Mouse (Mus musculus) intestine, embryonic 16.5 days (tissue): Measurements from ENCODE around the gene Gdnf. TPM values are rescaled to one million over a fixed set of nuclear protein-coding genes. Genes with fewer than 3 reads are reported as not detected.
A peak's percentile ranks its signal among the peaks of the same experiment; 100 is the strongest.

ENCODE experiments used
- ATAC-seq: fragments of 200-750 bp; cut with Nextera tagmentation; 2 replicates; pipeline ENCODE4 v1.8.0; 2017; ENCODE audit warnings: moderate TSS enrichment, moderate library complexity
- H3K27ac ChIP-seq: fragments of 300-500 bp; sonication (generic); 2 replicates; pipeline ENCODE4 v1.5.1; 2014; ENCODE audit warnings: mild to moderate bottlenecking, low read length
- H3K27me3 ChIP-seq: fragments of 300-500 bp; sonication (generic); replicated peaks from 2 replicates; pipeline ENCODE4 v1.6.1; 2014; ENCODE audit warnings: low read length, control low read depth, mixed read lengths; ENCODE audit not compliant: control insufficient read depth, insufficient read depth
- H3K36me3 ChIP-seq: fragments of 300-500 bp; sonication (generic); 2 replicates; pipeline ENCODE4 v1.6.1; 2014; ENCODE audit warnings: low read length, control low read depth; ENCODE audit not compliant: control insufficient read depth, insufficient read depth
- H3K4me1 ChIP-seq: fragments of 300-500 bp; sonication (generic); 2 replicates; pipeline ENCODE4 v1.6.1; 2014; ENCODE audit warnings: low read length, control low read depth, mixed read lengths; ENCODE audit not compliant: control insufficient read depth, insufficient read depth
- H3K4me2 ChIP-seq: fragments of 300-500 bp; sonication (generic); 2 replicates; pipeline ENCODE4 v1.6.1; 2014; ENCODE audit warnings: low read depth, low read length, control low read depth
- H3K4me3 ChIP-seq: fragments of 300-500 bp; sonication (generic); 2 replicates; pipeline ENCODE4 v1.5.1; 2014; ENCODE audit warnings: mild to moderate bottlenecking, low read length
- H3K9ac ChIP-seq: fragments of 300-500 bp; sonication (generic); 2 replicates; pipeline ENCODE4 v1.6.1; 2014; ENCODE audit warnings: low read depth, low read length
- H3K9me3 ChIP-seq: fragments of 300-500 bp; sonication (generic); 2 replicates; pipeline ENCODE4 v1.6.1; 2016; ENCODE audit warnings: low read length, control low read depth; ENCODE audit not compliant: control insufficient read depth
- WGBS: fragments of 180-500 bp; shearing (Covaris S2); extraction: QIAGEN DNeasy Blood & Tissue Kit; methylation state at CpG from one replicate; pipeline ENCODE4 v1.1.7; 2014; 5-methylcytosine and 5-hydroxymethylcytosine counted together
- polyA plus RNA-seq: library from polyadenylated mRNA; unstranded; fragments of >200 nt; fragmentation: Nextera tagmentation; extraction: Ambion mirVana; gene quantifications from 2 replicates; pipeline ENCODE4 v1.2.1, GENCODE M21; 2015

Gene Gdnf
- polyA plus RNA-seq, result 1.3 and 1.4 TPM in 2 replicates

DNA sequence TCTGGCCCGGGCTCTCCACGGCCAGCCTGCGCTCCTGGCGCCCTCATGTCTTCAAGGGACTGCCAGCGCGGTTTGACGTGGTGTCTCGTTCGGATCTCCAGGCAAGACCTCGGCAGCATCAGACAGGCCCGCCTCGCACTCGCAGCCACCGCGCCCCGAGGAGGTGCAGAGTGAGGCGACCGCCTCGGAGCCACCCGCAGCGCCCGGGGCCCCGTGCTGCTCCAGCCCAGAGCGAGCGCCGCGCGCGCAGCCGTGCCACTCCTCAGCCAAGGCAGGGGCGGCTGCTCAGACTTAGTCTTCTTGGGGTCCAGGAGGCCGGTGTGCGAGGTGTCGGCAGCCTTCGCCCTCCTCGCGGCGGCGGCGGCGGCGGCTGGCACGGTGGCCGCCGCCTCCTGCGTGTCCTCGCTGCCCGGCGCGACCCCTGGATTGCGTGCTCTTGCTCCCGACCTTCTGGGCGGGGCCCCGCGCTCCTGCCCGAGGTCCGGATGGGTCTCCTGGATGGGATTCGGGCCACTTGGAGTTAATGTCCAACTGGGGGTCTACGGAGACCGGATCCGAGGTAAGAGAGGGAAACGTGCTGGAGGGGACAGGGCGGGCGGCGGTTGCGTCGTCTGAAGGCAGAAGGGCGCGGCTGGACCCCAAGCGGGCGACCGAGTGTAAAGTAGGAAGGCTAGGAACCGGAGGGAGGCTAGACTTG lies at the start of gene Gdnf:
Gdnf (plus strand) TSS at position 291 of the 697 bp plus-strand sequence.
- Histone ChIP-seq H3K4me1 (peaks cover 13% of the 10 kb centered on the region), H3K4me2 (peak within 1 kb of the TSS; percentile 93), H3K9ac (peak within 1 kb of the TSS; percentile 78), H3K4me3 (peak within 1 kb of the TSS; percentile 66), H3K9me3 (no peaks in the 10 kb centered on the region), H3K27me3 (peaks cover 41% of the 10 kb centered on the region), H3K36me3 (no peaks in the 10 kb centered on the region), H3K27ac (peak within 1 kb of the TSS; percentile 77)
- under 1% methylated on average over 71 of the region's 73 CpGs for WGBS
- ATAC-seq, result peak; percentile 29; the same call in 1 of the 2 replicates

DNA sequence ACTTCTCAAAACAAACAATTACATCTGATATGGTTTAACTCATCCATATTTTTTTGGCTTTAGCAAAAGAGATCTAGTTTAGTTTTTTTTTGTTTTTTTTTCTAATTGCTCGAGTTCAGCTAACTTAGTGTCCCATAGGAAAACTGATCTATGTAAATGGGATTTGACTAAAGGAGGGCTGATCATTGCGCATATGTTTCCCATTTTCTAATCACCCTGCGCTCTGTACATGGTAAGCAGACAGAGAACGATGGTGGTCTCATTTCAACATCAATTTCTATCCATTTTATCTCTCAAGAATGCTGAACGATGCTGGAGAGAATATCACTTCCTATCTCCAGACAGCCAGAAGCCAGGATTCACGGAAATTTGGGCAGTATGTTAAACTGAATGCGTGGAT lies 43.5 kb upstream of the Gdnf start:
- WGBS, result 87% methylated on average over 7 of the region's 7 CpGs
- no peaks in the 10 kb centered on the region for H3K4me1 ChIP-seq
- no peak overlapping the region for H3K4me3 ChIP-seq
- no peaks in the 10 kb centered on the region for H3K27me3 ChIP-seq
- no peaks in the 10 kb centered on the region for H3K9me3 ChIP-seq
- H3K36me3 ChIP-seq, result no peaks in the 10 kb centered on the region
- no peak overlapping the region for H3K27ac ChIP-seq
- no peak overlapping the region for H3K4me2 ChIP-seq
- no peak for ATAC-seq
- H3K9ac ChIP-seq, result no peak overlapping the region

DNA sequence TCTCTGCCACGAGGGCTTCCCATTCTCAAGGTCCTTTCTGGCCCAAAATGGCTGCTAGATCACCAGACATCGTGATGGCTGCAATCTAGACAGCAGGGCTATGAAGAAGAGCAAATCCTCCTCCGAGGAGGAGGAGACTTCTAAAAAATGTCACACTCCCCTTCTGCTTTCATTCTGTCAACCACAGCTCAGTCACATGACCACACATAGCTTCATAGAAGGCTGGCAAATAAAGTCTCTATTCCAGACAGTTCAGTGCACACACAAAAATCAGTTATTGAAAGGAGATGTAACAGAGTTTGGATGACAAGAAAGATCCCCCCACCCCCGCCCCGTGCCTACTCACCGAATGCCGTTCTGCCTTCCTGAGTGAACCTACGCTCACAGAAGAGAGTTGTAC lies 37.7 kb upstream of the Gdnf start:
- H3K4me1 ChIP-seq, result no peaks in the 10 kb centered on the region
- no peak overlapping the region for H3K9ac ChIP-seq
- no peaks in the 10 kb centered on the region for H3K36me3 ChIP-seq
- WGBS, result 91% methylated on average over 8 of the region's 8 CpGs
- H3K27ac ChIP-seq, result no peak overlapping the region
- ATAC-seq, result no peak
- no peak overlapping the region for H3K4me2 ChIP-seq
- H3K4me3 ChIP-seq, result no peak overlapping the region
- no peaks in the 10 kb centered on the region for H3K27me3 ChIP-seq
- no peaks in the 10 kb centered on the region for H3K9me3 ChIP-seq

DNA sequence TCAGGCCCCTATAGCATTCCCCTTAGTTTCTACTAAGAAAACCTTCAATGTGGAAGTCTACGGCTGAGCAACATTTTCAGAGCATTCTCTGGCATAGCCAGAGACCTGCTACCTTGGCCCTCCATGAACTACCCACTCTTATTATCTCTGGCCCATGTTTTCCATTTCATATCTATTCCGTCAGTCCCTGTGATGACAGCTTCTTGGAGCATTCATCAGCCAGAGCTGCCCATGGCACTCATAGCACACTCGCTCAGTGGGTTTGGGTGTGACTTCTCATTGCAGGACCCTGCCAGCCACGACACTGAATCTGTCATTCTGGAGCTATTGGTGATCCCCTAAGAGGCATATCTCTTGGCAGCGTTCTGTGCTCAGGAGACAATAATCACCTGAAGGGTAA lies 29.1 kb upstream of the Gdnf start:
- Histone ChIP-seq H3K4me1 (no peaks in the 10 kb centered on the region), H3K36me3 (no peaks in the 10 kb centered on the region), H3K4me2 (no peak overlapping the region), H3K9ac (no peak overlapping the region), H3K9me3 (no peaks in the 10 kb centered on the region), H3K27ac (no peak overlapping the region), H3K27me3 (no peaks in the 10 kb centered on the region), H3K4me3 (no peak overlapping the region)
- no peak for ATAC-seq
- 85% methylated on average over 5 of the region's 5 CpGs for WGBS

DNA sequence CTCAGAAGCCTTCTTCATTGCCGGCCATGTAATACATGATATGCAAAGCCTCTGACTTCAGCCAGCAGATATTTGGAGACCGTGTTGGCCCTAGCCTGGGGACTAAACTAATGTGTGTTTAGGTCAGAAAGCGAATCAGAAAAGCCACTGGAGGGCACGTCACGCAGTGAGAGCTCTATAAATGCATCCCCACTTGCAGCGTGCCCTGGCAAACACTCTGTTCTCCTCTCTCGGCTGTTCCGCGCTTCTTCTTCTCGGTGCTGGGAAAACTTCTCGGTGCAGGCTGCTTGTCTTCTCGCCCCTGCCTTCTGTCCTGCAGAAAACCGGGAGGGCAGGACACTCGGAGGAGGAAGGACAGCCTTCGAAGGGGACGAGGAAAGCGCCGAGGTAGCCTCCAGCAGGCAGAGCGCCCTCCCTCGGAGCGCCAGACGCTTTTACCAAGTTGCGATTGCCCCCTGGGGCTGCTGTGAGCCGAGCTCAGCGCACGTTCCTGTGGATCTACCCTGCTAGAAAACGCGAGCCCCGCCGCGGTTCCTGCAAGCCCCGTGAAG lies 730 bp upstream of the Gdnf start:
- WGBS, result under 1% methylated on average over 32 of the region's 32 CpGs
- peak; percentile 47 for ATAC-seq
- Histone ChIP-seq H3K4me2 (peak overlapping the region; percentile 93), H3K27me3 (peaks cover 36% of the 10 kb centered on the region), H3K4me1 (peaks cover 5% of the 10 kb centered on the region), H3K36me3 (no peaks in the 10 kb centered on the region), H3K4me3 (peak overlapping the region; percentile 66), H3K9ac (peak overlapping the region; percentile 78), H3K27ac (peak overlapping the region; percentile 77), H3K9me3 (no peaks in the 10 kb centered on the region)

DNA sequence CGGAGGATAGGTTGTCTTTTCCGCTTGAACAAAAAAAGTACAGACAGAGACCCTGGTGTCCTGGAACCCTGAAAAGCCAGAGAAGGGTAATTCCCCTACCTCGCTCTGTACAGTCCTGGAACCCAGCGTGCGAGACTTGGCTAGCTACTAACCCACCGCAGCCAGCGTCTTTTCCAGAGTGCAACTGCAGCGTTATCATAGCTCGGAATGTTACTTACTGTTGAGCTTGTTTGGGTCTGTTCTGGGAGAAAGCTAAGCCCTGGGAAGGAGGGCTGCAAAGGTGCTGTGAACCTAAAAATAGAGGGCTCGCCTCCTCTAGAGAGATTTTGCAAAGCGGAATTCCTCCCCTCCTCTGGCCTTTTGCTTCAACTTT lies 593 bp downstream of the Gdnf start:
- H3K27ac ChIP-seq, result peak overlapping the region; percentile 77
- peak overlapping the region; percentile 66 for H3K4me3 ChIP-seq
- H3K9me3 ChIP-seq, result no peaks in the 10 kb centered on the region
- H3K9ac ChIP-seq, result peak overlapping the region; percentile 78
- WGBS, result 3% methylated on average over 11 of the region's 11 CpGs
- H3K4me1 ChIP-seq, result peaks cover 15% of the 10 kb centered on the region
- H3K27me3 ChIP-seq, result peaks cover 46% of the 10 kb centered on the region
- no peak for ATAC-seq
- peak overlapping the region; percentile 93 for H3K4me2 ChIP-seq
- H3K36me3 ChIP-seq, result no peaks in the 10 kb centered on the region

DNA sequence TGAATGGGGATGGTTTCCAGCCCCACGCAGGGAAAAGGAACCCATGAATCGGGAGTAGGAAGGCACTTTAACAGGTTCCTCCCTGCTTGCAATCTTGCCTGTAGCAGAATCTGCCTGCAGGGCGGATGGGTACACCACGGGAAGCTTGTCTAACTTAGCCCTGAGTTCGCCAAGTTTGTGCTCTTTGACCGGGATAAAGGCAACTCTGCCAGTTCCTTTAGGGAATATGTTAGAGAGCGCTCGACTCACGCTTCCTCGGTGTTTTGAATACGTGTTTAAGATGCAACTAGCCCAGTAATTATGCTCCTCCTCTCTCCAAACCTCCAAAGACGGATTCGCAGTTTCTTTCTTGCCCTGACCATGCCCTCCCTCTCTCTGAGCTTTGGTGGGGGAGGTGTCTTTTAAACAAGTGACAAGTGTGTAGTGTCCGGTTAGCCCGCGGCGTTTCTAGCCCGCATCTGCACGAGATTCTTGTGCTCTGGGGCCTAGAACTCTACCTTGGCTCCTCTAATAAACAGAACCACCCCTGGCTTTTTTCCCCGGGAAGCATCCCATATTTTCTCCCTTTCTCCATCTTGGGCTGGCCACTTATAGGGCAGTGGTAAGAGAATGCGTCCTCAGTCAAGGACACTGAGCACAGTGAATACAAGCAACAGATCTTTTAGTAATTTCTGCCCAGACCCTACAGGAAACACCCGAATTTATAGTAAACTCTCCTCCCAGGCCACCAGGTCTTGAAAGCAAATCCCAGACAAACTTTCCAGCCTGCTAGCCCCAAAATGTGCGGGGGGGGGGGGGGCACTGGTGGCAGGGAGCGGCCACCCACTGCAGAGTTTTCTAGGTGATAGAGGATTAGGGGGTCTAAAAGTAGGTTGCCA lies 1.4 kb downstream of the Gdnf start:
- Histone ChIP-seq H3K27me3 (peaks cover 46% of the 10 kb centered on the region), H3K4me1 (peaks cover 15% of the 10 kb centered on the region)
- WGBS, result 6% methylated on average over 24 of the region's 24 CpGs

DNA sequence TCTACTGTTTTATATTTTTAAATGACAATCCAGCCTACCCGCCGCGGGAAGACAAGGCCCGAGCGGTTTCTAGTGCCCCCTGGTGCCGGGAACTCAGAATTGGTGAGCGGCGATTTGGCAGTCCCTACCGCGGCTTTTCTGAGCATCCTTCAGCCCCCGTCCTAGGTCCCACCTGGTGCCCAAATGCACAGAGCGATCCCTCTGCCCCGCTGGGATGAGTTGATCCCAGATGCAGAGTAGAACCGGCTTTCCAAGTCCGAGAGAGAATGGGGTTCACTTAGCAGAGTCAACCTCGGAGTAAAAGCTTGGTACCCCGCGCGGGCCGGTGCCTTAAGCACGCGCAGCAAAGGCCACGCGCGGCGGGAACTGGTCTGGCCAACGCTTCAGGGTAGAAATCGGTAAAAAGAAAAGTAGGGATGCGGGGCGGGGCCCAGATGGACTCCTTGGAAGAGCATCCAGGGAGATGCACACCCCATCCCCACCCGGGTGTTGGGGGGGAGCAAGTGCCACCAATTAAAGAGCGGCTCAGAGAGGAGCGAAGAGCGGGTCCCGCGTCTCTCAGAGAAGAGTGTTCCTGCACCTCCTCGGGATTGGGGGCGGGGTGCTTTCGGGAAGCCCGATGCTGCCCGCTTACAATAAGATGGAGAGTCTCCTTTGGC lies 2.4 kb downstream of the Gdnf start:
- peak overlapping the region; percentile 95 for H3K4me2 ChIP-seq
- peaks cover 15% of the 10 kb centered on the region for H3K4me1 ChIP-seq
- H3K4me3 ChIP-seq, result peak overlapping the region; percentile 66
- no peaks in the 10 kb centered on the region for H3K36me3 ChIP-seq
- no peak overlapping the region for H3K27ac ChIP-seq
- ATAC-seq, result peak; percentile 29
- H3K9me3 ChIP-seq, result no peaks in the 10 kb centered on the region
- WGBS, result under 1% methylated on average over 41 of the region's 41 CpGs
- peaks cover 46% of the 10 kb centered on the region for H3K27me3 ChIP-seq
- H3K9ac ChIP-seq, result peak overlapping the region; percentile 72

More for the DNA sequence above, 1.4 kb downstream of the Gdnf start:
- Histone ChIP-seq H3K4me2 (peak overlapping the region; percentile 93), H3K9me3 (no peaks in the 10 kb centered on the region), H3K4me3 (peak overlapping the region; percentile 66), H3K9ac (peak overlapping the region; percentile 78), H3K36me3 (no peaks in the 10 kb centered on the region), H3K27ac (peak overlapping the region; percentile 77)
- ATAC-seq, result no peak
